Mouse (Mus musculus) heart, postnatal 25 days (tissue): Measurements from ENCODE around the gene Ptprg. TPM values are rescaled to one million over a fixed set of nuclear protein-coding genes. Genes with fewer than 3 reads are reported as not detected.

Experiments used
- DNase-seq: peaks from one replicate; pipeline ENCODE4 v3.0.0; 2022; ENCODE audit warnings: low spot score
- intact Hi-C: fragments of 180-260 bp; cut with DNase I; formaldehyde crosslinking; loops from one replicate; pipeline ENCODE4 v1.15.1; 2025
- total RNA-seq, 2 experiments: library from RNA; stranded (reverse); gene quantifications; 2 replicates each; pipeline ENCODE4 v1.2.3; 2021

Gene Ptprg
- total RNA-seq, 2 experiments from 2014 or later, result 58.0 to 62.3 TPM

DNA sequence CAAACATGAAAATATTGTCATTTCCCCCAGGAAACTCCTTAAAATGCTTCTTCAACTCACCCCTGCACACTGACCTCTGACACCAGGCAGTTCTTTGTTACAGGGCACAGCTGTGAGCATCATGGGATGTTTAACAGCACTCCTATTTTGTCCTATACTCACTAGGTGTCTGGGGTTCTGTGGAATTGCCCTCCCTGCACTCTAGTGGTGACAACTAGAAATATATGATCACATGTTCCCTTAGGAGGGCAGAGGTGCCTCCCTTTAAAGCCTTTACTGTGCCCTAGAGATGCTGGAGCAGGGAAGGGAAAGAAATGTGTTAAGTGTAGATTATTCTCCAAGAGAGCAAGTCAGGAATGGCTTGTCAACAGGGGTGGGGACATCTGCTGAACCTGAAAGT lies 536.6 kb downstream of the Ptprg start:
- DNase-seq, result no peak
- intact Hi-C loops, result no loop called here

DNA sequence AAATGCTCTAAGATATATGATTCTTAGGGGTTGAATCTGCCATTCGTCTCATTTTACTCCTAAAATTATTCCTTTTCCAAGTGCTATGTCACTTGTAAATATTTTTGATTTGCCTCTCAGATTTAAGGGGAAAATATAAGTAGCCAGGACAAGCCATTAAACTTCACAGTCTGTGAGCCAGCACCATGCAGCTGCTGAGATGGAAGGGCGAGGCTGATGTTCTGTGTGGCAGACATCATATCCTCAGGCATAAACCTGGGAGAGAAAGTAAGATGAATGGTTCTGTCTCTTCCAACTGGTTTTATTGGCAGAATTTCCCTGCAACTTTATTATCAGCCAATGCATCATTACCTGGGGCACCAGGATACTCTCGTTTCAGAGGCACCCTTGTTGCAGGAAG lies 538.4 kb downstream of the Ptprg start:
- DNase-seq, result no peak
- intact Hi-C loops, result no loop called here

DNA sequence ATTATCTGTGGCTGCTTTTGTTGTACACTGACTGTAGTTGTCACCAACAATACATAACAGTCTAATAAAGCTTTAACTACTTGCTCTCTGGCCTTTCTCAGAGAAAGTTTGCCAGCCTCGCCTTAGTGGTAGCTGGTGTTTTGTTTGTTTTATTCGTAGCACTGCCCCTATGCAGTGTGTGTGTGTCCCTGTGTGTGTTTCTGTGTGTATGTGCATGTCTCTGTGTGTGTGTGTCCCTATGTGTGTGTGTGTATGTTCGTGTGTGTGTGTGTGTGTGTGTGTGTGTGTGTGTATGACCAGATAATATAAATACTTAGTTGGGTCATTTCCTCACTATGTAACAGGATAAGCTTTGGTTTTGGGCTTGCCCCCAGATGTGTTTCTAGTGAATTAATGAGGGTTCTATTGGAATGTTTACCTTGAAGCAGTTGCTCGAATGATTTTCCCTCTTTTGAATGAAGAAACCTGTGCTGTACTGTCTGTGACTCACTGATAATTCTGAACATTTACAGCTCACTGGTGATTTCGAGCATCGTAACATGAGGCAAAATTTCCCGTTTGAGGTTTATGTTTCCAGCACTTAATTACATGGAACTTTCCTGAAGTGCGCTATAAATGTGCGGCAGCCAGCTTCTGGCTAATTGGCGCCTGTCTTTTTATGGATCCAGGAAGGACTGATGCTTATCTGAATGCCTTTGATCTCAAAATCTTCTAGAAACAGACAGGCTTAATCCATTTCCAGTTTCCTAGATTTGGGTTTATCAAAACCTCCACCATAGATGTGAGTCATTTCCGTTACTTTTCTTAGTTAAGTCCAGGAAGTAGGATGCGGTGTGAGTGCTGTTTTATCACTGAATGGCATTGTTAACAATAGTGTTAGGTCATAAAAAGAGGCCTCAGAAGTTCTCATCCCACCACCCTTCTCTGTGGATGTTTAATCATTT lies 546.3 kb downstream of the Ptprg start:
- intact Hi-C loops, result loop anchor here (2.0 to 5.0 kb wide), 2 partner anchors 37 to 38 kb away; no protein-coding TSS in a partner anchor
- DNase-seq, result no peak

DNA sequence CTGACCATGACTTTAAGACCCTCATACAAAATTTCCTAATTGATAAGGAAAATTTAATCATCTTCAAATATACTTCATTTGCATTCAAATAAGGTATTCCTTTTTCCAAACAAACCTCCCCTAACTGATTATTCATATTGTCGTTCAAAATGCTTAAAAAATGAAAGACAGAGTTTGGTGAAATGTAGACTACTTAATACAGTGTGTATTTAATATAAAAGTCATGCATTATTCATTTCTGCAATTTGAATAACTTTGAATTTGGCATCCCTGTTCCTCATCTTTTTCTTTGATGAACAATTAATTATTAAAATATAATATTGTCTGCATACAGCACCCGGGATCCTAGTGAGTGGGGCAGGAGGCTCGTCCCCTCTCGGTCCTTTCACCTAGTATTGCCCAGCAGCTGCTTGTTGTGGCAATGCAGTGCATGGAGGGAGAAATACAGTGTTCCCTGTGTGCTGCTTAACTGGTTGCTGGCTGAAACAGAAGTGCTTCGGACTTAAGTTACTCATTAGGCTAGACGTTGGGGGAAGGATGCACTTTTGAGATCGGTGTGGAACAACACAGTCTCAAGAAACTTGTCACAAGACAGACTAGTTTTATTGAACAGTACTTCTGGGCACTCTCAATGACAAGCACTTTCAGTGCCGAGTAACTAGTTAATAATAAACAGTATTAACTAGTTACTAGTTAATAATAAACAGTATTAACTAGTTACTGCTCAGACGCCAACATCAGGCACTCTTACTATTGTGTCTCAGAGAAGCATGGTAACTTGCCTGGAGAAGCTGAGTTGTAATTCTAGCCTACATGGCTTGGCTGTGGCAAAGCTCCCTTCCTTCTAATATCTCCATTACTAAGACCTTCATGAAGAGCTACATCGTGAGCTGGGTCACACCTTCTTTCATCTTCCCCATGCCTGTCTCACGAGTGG lies 549.3 kb downstream of the Ptprg start:
- intact Hi-C loops, result loop anchor here (5.0 kb wide), 1 partner anchor 35 kb away; no protein-coding TSS in a partner anchor
- no peak for DNase-seq

DNA sequence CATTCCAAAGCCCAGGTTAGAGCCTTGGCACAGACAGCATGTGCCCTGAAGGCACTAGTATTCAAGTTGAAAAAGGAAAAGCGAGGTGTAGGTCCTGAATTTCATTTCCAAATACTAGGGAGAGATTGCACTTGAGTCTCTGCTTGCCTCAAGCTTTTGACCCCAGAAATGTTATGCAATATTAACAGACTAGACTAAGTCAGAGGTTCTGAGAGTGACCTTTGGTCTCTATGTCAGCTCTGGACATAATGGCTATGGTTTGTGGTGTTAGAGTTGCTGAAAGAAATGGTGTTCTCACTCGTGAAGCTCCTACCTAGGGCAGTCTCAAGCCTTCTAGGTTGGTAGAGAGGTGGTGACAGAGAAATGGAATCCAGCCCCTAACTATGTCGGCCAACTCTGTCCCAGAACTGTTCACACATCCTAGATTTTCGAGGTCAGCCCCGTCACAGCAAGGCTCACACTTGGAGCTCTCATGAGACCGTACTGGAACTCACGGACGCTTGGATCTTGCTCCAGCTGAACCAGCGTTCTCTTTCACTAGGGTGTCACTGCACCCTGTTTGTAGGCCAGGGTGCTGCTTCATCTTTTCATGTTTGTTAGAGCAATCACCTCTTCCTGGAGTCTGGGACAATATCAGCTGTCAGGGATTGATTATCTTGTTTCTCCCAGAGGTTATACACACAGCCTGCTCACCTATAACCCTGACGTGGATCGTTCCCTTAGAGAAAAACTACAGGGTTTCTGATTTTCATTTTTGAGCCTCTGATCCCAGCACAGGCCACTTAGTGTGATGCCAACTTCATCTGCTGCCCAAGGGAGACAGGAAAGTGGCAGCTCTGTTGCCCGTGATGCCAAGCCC lies 551.2 kb downstream of the Ptprg start:
- no peak for DNase-seq
- intact Hi-C loops, result loop anchor here (5.0 kb wide), 1 partner anchor 33 kb away; no protein-coding TSS in a partner anchor

DNA sequence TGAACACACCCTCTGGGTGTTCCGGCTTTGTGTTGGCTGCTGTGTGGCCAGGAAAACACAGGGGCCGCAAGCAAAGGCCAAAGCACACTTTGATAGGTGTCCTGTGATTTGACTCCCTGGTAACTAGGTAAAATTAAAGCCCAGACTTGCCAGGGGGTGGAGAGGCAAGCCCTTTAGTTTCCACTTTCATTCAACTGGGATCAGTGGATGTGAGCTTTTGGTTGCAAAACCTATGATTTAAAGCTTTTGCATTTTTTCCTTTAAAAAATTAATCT lies 551.8 kb downstream of the Ptprg start:
- intact Hi-C loops, result no loop called here
- no peak for DNase-seq

DNA sequence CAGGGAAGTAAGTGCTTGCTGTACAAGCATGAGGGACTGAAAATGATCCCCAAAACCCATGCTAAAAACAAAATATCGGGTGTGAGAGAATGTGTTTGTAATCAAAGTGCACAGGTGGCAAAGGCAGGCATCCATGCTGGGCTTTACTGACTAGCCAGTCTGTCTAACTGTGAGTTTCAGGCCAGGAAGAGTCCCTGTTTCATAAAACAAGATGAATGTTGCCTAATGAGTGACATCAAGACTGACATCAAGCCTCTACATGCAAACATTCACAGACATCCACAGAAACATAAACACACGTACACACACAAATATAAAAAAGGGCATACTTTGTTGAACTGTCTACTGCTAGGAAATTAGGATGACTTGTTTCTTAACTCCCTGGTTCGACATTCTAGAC lies 552.3 kb downstream of the Ptprg start:
- intact Hi-C loops, result no loop called here
- DNase-seq, result no peak

DNA sequence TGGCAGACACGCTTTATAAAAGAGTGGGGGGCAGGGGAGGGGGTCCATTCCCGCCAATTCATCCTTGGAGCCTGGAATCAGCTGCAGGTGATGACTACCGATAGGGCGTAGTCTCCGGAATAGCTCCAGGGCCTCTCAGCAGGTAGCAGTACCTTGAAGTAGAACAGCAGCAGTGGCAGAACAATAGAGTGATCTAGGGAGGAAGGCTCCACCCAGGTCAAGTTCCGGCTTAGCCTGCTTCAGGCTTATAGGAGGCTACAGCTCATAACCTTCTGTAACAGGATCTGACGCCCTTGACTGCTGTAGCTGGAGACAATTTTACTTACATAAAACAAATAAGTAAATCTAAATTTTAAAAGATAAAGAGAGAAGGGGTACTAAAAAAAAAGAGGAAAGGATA lies 554.1 kb downstream of the Ptprg start:
- intact Hi-C loops, result no loop called here
- no peak for DNase-seq

DNA sequence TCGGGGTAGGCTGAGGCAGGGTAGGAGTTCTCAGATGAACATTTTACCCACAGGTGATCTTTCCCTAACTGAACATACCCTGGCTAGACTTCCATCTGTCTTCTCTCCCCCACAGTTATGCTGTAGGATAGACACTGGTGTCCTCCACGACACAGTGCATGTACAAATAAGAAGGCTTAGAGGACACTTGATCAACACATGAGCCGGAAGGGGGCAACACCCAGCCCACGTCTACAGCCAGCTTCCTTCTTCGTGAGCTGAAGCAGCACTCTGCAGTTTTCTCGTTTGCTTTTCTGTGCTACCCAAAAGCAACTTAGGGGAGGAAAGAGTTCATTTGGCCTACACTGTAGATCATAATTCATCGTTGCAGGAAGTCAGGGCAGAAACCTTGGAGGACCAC lies 554.7 kb downstream of the Ptprg start:
- intact Hi-C loops, result no loop called here
- no peak for DNase-seq

DNA sequence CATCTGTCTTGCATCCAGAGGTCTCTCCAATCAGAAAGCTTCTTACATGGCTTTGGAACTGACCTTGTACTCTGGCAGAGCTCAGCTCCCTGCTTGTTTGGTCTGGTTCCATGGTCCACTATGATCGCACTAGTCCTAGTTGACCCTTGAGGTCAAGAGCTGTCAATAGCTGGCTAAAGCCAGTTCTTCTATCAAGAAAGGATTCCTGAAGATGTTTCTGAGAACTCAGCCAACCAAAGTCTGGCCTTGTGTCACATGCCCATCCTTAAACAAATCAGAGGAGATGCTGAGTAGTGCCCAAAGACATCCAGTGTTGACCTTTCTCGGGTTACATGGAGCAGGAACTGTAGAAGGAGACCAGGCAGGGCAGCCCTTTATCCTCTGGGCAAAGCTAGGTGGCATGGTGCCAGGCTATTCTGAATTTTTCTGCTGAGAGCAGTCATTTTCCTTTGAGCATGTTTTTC lies 559.2 kb downstream of the Ptprg start:
- intact Hi-C loops, result no loop called here
- DNase-seq, result no peak

DNA sequence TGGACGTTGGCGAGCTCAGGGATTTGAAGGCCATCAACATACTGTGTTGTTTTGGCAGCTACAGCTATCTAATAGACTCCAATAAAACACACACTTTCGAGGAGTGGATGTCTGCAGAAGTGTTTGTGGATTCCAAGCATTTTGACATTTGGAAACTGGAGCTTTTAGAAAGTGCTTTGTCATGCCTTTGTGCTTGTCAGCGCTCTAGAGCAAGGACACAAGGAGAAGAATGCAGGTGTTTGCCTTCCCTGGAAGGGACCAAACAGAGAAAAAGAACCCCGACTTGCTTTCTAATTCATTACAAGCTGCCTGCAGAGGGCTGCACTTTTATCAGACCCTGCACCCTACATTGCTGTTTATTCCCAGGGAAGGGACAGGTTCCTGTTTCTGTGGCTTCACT lies 560.0 kb downstream of the Ptprg start:
- intact Hi-C loops, result no loop called here
- DNase-seq, result no peak

DNA sequence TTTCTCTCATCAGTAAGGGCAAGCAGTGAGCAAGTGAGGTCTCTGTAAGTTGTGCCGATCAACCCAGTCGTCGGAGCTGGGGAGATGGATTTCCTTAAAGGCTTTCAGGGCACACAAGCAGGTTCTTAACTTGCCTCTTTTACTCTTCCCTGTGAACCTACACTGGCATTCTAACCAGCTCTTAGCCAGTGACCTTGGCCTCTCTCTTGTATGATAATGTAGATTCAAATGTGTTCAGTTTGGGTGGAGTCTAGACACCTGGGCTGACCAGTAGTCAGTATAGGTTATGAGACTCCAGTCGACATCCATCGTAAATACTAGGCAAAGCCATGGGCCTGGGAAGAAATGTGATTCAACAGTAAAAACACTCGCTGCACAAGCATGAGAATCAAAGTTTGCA lies 560.7 kb downstream of the Ptprg start:
- DNase-seq, result no peak
- intact Hi-C loops, result no loop called here

DNA sequence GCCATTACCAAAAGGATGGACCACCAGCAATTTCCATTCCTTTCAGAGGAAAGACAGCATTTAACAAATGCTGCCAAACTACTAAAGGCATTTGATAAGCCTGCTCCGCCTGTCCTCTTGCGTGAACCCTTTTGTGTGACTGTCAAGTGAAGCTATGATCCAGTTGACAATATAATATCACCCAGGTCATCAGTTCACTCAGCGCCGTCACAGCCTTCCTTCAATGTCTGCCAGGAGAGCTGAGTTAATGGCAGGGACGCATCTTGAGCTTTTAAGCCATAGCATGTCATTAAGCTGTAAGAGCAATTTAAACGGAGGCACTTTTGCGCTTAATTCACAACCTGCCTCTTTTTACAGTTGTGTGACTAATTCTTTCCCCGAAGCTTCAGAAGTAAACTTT lies 565.9 kb downstream of the Ptprg start:
- DNase-seq, result no peak
- intact Hi-C loops, result no loop called here

DNA sequence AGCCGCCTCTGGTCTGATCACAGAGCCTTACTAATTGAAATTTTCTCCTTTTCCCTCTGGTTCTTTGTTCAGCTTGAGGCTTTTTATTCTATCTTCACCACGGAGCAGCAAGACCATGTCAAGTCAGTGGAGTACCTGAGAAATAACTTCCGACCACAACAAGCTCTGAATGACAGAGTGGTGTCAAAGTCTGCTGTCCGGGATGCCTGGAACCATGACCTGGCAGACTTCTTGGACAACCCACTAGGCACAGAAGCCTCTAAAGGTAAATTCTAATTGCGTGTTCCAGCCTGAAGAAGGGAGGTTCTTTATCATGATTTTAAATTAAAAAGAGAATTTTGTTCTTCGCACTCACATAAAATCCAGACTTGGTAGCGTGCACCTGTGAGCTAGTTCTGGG lies 568.6 kb downstream of the Ptprg start:
- intact Hi-C loops, result no loop called here
- DNase-seq, result no peak

DNA sequence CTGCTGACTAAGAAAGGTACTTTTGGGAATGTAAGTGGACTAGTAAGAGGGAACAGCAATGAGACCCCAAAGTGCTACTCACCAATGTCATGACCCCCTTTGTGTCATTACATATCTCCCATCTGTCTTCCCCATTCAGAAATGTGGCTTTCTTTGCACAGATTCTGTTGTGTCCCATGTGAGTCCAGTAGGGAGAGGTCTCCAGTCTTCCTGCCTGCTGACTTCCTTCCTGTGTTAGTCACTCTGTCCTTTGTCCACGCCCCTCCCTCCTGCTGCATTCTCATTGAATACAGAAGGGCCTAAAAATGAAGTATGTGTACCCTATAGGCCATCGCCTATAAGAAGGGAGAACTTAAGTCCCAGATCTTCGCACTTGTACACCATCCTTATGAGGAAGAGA lies 571.4 kb downstream of the Ptprg start:
- intact Hi-C loops, result no loop called here
- DNase-seq, result no peak

DNA sequence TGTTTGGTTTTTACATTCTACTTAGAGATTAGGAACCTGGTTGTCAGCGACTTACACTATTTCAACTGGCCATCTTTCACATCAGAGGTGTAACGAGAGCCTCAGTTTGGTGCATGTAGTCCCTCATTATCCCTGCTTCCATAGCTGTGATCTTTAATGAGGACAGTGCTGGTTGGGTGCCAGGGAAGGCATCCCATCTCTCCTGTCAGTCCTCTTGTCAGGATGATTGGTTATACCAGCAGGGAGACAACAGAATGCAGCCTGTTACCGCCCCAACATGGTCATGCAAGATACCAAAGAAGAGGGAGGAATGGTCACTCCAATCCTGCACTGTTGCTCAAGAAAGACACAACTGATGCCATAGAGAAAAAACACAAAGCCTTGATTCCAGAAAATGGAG lies 574.6 kb downstream of the Ptprg start:
- intact Hi-C loops, result no loop called here
- no peak for DNase-seq

DNA sequence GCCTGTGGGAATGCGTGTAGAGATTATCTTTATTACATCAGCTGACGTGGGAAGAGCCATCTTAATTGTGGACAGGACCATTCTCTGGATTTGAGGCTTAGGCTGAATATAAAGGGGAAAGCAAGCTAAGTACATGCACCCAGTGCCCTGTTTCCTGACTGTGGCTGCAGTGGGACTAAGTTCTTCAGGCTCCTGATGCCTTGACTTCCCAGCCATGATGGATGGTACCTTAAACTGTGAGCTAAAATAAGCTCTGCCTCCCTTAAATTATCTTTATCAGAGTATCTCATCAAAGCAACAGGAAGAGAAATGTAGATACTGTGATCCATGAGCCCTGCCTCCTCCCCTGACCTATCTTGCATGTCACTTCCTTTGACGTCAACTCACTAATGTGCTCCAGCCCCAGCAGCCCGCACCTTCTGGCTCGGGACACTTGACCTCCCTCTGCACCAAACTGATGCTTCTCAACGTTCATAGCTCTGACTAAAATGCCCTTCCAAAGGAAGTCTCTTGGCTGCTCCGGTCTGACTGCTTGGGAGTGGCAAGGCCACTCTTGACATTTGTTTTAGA lies 578.8 kb downstream of the Ptprg start:
- no peak for DNase-seq
- intact Hi-C loops, result loop anchor here (2.0 to 10.0 kb wide), 2 partner anchors 69 to 487 kb away; no protein-coding TSS in a partner anchor

DNA sequence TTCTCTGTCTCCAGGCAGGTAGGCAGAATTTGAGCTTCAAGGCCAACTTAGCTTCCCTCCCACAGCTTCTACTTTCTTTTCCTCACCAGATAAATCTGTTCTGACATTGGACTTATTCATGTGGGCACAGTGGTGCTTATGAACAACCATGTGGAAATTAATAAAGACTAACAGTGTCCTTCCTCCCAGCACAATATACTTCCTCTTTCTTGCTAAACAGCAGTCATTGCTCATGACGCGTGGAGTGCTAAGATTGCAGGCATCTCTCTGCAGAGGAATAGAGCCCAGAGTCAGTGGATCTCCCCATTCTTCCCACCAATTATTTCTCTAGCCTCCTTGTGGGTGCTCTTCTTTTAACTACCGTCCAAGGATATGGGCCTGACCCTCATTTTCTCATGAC lies 579.8 kb downstream of the Ptprg start:
- DNase-seq, result no peak
- intact Hi-C loops, result loop anchor here (2.0 to 10.0 kb wide), 2 partner anchors 70 to 488 kb away; no protein-coding TSS in a partner anchor

DNA sequence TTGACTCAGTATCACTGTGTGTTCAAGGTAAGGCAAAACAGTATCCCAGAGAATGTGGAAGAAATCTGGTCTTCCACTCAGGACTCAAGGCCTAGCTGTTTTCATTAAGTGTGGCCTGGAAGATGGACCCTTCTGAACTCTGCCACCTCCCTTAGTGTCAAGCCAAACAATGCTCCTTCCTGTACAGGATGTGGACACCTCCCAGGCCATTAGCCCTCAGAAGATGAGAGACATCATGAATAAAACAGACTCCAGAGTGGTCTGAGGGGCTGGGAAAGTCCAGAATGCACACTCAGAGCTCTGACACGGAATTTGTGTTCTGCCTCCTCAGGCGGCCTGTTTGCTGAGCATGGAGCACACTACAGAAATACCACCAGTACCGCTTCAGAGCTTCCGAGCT lies 581.2 kb downstream of the Ptprg start:
- intact Hi-C loops, result loop anchor here (10.0 kb wide), 1 partner anchor 490 kb away; no protein-coding TSS in a partner anchor
- DNase-seq, result no peak
